Mouse (Mus musculus): ENCODE results near the gene Cmtm6.

DNA sequence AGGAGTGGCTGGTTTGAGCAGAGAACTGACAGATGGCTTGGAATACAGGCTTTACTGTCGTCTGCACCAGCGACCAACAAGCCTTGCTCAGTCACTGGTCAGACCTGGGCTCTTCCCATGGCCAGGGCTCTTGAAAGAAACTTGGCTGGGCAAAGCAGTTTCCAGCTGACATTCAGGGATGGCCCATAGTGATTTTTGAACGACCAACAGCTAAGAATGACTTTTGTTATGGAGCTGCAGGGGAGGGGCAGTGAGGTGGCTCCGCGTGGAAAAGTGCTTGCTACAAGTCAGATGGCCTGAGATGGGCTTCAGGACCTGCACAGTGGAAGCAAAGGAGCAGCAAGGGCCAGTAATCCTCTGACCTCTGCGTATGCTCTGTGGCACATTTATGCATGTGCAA lies 31.7 kb upstream of the Cmtm6 start:
- TF ChIP-seq CTCF (IDR thresholded peaks at IDR 0.05; ENCODE audit: low read depth) (no peak), EP300 (IDR thresholded peaks at IDR 0.05; ENCODE audit: low read depth) (no peak)

All from liver, embryonic 14.5 days (tissue).